Mouse (Mus musculus) mammary gland, adult 2 months (tissue): ENCODE measurements around the gene Frs3. TPM values are rescaled to one million over a fixed set of nuclear protein-coding genes. Genes with fewer than 3 reads are reported as not detected.

ENCODE experiments used
- polyA plus RNA-seq: library from polyadenylated mRNA; depleted of rRNA; stranded (reverse); fragments of >200 nt; gene quantifications from 2 replicates; pipeline ENCODE4 v1.2.3, GENCODE M21; 2012; ENCODE audit warnings: low replicate concordance; rRNA removed

Frs3 gene
- 15.2 and 18.4 TPM in 2 replicates for polyA plus RNA-seq

GRCm38 (mm10) chr17:47688608-47689575 is at the start of gene Frs3:
TSS of gene Frs3 (plus strand) at chr17:47689030.

GRCm38 (mm10) chr17:47688344-47688607 is 554 bp upstream of the Frs3 start, which contains the start of gene Tomm6:
TSS of gene Tomm6 (minus strand) at chr17:47688386.

GRCm38 (mm10) chr17:47694442-47694502 is 5.4 kb downstream of the Frs3 start, which contains the start of gene Gm21981:
TSS of gene Gm21981 (minus strand) at chr17:47694455.

GRCm38 (mm10) chr17:47694503-47695336 is 5.9 kb downstream of the Frs3 start, which contains the start of gene Prickle4:
TSS of gene Prickle4 (minus strand) at chr17:47694736.

GRCm38 (mm10) chr17:47726566-47726965 is 37.7 kb downstream of the Frs3 start, which contains the start of gene Pgc:
TSS of gene Pgc (plus strand) at chr17:47726842.

GRCm38 (mm10) chr17:47736856-47737255 is 48.0 kb downstream of the Frs3 start, which contains the start of gene Tfeb:
TSS of gene Tfeb (plus strand) at chr17:47737030.

Other genes starting within 250 kb of the Frs3 start
- 23.0 and 29.7 TPM in 2 replicates for gene Taf8, start 186.7 kb upstream of the Frs3 start, polyA plus RNA-seq
- 140 and 227 TPM in 2 replicates for gene Ccnd3, start 184.0 kb upstream of the Frs3 start, polyA plus RNA-seq
- gene Bysl, start 77.5 kb upstream of the Frs3 start, polyA plus RNA-seq, result 8.7 and 11.1 TPM in 2 replicates
- gene Med20, start 77.4 kb upstream of the Frs3 start, polyA plus RNA-seq, result 20.8 and 39.5 TPM in 2 replicates
- gene Gm20517, start 77.4 kb upstream of the Frs3 start, polyA plus RNA-seq, result 1.0 and 1.2 TPM in 2 replicates
- gene Usp49, start 58.3 kb upstream of the Frs3 start, polyA plus RNA-seq, result 6.2 and 6.9 TPM in 2 replicates
- gene Tomm6, start 644 bp upstream of the Frs3 start, polyA plus RNA-seq, result 114 and 120 TPM in 2 replicates
- 0.98 and 1.2 TPM in 2 replicates for gene Gm21981, start 5.4 kb downstream of the Frs3 start, polyA plus RNA-seq
- 5.1 and 8.2 TPM in 2 replicates for gene Prickle4, start 5.7 kb downstream of the Frs3 start, polyA plus RNA-seq
- 0.75 and 0.88 TPM in 2 replicates for gene Pgc, start 37.8 kb downstream of the Frs3 start, polyA plus RNA-seq
- gene Tfeb, start 48.0 kb downstream of the Frs3 start, polyA plus RNA-seq, result 55.1 and 72.0 TPM in 2 replicates
- gene Mdfi, start 145.7 kb downstream of the Frs3 start, polyA plus RNA-seq, result 30.1 and 64.7 TPM in 2 replicates
- 53.5 and 160 TPM in 2 replicates for gene Foxp4, start 235.6 kb downstream of the Frs3 start, polyA plus RNA-seq